Mouse (Mus musculus) cerebellum, adult 11 months (tissue): ENCODE data around the gene Amh.

Experiments used
- DNase-seq: peaks from one replicate; pipeline ENCODE4 v3.0.0; 2022

Gene Amh

GRCm38 (mm10) chr10:80790761-80791404, 14.2 kb upstream of the Amh start:
- DNase-seq = no peak

DNA sequence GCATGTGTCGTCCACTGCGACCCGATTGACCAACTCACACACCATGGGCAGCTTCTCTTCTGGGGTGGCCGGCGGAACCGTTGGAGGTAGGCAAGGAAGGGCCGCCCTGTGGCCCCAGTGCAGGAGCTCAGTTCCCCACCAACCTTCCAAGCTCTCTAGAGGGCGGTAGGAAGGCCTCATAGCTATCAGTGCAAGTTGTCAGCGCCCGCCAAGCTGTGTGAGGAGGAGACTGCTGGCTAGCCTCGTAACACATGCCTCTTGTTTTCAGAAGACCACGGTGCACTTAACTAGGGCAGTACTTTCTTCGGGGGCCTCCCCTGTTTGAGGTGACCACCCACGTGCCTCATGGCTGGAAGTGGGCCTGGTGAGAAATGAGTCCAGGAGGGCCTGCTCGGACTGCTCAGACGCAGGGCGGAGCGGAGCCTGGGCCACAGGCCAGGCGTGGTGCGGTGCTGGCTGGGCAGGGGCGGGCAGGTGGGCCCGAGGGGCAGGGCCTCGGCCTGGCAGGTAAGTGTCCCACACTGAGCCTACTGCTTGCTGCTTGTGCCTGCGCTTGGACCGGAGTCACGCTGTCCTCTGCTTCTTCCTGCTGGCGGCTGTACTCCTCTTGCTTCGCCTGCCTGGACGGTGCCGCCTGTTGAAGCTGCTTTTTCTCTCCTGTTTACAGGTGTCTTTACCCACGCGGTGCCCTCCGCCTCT, 13.4 kb upstream of the Amh start:
- peak; percentile 54 for DNase-seq

DNA sequence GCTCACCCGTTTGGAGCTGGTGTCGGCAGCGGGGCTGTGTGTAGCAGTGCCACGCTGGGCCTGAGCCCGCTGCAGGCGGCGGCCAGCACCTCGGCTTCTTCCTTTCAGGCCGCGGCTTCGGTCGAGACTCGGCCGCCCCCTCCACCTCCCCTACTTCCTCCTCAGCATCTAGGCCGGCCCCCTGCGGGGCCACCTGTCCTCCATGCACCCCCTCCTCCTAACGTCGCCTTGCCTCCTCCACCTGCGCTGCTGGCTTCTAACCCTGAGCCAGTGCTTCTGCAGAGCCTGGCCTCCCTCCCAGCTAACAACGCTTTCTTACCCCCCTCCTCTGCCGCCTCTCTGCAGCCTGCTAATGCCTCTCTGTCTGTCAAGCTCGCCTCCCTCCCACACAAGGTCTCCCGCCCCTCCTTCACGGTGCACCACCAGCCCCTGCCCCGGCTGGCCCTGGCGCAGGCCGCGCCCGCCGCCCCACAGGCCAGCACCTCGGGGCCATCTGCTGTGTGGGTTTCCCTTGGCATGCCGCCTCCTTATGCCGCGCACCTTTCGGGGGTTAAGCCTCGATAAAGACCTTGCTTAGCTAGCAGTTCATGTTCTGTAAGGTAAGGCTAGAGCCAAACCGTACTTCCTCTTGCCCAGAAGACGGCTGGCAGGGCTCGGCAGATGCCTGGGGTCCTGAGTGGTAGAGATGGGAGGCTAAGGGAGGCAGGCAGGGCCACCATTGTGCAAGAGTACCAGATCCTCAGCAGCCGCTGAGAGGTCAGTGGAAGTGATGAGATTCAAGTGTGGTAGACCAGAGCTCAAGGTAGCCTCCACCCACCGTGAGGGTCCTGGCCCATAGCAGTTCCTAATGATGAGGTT, 12.6 kb upstream of the Amh start:
- peak; percentile 72 for DNase-seq

DNA sequence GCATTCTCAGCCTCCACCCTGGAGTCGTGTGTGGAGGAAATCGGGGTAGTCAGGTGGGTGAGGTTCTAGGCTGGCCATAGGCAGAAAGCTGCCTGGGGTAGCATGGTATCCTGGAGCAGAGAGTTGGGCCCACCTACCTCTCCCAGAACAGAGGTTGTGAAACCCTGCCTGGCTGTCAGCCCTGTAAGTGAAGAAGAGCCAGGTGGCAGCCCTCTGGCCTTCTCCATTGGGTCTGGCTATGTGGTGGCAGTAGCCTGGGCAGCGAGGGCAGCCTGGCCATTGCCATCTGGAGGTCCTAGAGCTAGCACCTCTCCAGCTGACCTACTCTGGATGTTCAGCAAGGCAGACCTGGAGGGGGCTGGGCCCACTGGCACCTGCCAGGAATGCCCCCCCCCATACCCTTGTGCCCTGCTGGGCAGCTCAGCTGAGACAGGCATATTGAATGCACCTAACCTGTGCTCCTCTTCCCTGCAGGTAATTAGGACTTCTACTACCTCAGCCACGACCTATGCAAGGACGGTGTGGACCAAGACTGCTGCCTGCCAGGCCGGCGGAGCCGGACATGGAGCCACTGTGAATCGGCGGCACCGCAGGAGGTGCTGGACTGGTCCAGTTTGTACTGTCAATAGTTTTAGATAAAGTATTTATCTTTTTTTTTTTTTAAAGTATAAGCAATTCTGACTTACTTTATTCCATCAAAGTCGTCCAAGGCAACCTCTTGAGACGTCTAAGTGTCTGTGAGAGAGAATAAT, 11.8 kb upstream of the Amh start:
- DNase-seq = peak; percentile 67

GRCm38 (mm10) chr10:80793803-80794202, 11.2 kb upstream of the Amh start:
- no peak for DNase-seq

DNA sequence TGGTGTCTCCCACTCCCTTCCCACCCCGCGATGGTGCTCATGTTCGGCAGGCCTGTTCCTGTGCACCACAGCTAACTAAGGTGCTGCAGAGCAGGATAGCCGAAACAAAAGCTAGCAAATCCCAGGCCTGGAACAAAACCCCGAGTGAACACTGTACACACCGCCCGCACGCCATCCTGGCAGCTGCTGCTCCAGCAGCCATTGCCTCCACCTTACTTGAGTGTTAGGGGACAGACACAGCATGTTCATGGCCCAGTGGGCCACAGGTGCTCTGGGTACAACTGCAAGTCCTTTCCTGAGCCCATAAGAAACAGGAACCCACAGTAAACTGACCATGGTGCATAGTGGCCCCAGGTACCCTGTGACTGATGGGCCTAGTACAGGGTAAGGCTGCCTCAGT, 10.3 kb upstream of the Amh start:
- no peak for DNase-seq

GRCm38 (mm10) chr10:80796307-80796848, 8.7 kb upstream of the Amh start:
- no peak for DNase-seq

DNA sequence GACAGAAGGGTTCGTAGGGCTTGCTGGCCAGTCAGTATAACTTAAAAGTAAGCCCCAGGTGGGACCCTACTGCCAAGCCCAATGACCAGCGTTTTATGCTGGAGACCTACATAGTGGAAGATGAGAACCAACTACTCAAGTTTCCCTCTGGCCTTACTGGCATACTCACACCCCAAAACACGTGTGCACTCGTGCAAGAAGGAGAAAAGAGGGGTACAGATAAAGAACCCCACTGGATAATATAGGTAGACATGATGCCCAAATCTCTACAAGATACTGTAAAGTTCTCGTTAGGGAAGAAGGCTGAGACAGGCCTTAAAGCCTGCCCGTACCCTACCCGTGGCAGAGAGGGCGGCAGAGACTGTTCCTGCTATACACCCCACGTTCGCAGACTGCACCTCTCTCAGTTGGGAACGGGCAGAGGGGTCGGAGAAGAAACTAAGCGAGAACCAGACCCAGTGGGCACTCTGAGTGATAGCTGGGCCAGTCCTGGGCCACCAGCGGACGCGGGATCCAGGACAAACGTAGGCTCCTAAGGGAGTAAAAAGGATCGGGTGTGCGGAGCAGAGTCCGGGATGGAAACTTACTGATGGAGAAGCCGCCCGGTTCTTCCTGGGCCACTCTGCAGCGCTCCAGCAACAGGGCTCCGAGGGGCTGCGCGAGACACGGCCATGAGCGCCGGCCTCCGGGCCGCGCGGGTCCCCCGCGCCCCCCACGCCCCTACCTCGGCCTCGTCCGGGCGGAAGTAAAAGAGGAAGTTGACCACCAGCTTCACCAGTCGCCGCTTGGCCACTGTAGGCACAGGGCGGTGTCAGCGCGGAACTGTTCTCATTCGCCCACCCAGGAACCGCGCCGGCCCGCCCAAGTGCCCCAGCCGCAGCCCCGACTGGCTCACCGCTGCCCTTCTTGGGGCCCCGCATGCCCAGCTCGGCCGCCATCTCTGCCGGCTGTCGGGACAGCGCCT, 7.6 kb upstream of the Amh start:
- DNase-seq = no peak

GRCm38 (mm10) chr10:80798150-80799006, 6.7 kb upstream of the Amh start, which contains the start of the genes Sf3a2 and Plekhj1:
TSS of gene Sf3a2 (plus strand) at chr10:80798198.
TSS of gene Plekhj1 (minus strand) at chr10:80798626.
- peak; percentile 95 for DNase-seq

GRCm38 (mm10) chr10:80799070-80799566, 5.9 kb upstream of the Amh start:
- DNase-seq = no peak

DNA sequence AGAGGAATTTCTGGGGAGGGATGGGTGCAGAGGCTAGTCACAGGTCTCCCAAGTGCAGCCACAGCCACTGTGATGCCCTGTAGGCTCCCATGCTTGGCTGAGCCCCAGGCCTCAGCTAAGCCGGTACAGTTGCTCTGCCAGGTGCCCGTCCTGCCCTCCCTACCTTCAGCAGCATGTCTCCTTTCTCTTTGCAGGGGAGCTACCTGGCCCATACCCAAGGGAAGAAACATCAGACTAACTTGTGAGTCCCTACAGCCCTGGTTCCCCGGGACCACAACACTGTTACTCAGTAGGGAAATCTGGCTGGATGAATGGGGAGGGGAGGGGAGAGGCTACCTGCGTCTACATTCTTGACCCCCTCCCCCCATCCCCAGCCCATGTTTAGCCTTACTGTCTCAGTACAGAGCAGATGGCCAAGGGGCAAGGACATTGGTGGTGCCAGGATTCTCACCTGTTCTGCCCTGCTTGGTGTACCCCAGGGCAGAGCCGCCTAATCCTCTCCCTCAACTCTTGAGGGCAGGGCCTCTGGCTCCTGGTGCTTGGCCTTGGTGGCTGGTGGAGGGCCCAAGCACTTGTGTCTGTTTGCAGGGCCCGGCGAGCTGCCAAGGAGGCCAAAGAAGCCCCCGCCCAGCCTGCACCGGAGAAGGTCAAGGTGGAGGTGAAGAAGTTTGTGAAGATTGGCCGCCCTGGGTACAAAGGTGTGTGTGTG, 2.7 kb upstream of the Amh start:
- DNase-seq = no peak

GRCm38 (mm10) chr10:80802996-80803395, 2.0 kb upstream of the Amh start:
- DNase-seq = no peak

DNA sequence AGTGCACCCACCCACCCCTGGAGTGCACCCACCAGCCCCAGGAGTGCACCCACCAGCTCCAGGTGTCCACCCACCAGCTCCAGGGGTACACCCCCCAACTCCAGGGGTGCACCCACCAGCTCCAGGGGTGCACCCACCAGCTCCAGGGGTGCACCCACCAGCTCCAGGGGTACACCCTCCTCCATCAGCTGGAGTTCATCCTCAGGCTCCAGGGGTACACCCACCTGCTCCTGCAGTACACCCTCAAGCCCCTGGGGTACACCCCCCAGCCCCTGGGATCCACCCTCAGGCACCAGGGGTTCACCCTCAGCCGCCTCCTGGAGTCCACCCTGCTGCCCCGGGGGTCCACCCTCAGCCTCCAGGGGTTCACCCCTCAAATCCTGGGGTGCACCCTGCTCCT, 703 bp upstream of the Amh start:
- no peak for DNase-seq

DNA sequence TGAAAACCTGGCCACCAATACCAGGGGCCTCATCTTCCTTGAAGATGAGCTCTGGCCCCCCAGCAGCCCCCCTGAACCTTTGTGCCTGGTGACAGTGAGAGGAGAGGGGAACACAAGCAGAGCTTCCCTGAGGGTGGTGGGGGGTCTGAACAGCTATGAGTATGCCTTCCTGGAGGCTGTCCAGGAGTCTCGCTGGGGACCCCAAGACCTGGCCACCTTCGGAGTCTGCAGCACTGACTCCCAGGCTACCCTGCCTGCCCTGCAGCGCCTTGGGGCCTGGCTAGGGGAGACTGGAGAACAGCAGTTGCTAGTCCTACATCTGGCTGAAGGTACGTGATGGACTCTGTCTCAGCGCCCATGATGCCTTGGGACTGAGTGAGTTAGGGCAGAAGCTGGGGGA, 279 bp downstream of the Amh start:
- no peak for DNase-seq

- DNase-seq = peak; percentile 85
Measured at GRCm38 (mm10) chr10:80805925-80806324, 882 bp downstream of the Amh start.

DNA sequence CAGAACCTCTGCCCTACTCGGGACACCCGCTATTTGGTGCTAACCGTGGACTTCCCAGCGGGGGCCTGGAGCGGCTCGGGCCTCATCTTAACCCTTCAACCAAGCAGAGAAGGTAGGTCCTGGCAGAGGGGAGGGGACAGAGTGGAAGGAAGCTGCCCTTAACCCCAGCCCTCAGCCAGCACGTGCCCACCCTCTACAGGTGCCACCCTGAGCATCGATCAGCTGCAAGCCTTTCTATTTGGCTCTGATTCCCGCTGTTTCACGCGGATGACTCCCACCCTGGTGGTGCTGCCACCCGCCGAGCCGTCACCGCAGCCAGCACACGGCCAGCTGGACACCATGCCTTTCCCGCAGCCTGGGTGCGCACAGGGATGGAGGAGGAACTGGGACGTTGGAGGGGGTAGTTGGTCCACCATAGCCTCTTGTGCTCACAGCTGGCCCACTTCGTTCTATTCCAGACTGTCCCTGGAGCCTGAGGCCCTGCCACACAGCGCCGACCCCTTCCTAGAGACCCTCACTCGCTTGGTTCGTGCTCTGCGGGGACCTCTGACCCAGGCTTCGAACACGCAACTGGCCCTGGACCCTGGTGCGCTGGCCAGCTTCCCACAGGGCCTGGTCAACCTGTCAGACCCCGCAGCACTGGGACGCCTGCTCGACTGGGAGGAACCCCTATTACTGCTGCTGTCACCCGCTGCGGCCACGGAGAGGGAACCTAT, 1.5 kb downstream of the Amh start:
- DNase-seq = no peak

DNA sequence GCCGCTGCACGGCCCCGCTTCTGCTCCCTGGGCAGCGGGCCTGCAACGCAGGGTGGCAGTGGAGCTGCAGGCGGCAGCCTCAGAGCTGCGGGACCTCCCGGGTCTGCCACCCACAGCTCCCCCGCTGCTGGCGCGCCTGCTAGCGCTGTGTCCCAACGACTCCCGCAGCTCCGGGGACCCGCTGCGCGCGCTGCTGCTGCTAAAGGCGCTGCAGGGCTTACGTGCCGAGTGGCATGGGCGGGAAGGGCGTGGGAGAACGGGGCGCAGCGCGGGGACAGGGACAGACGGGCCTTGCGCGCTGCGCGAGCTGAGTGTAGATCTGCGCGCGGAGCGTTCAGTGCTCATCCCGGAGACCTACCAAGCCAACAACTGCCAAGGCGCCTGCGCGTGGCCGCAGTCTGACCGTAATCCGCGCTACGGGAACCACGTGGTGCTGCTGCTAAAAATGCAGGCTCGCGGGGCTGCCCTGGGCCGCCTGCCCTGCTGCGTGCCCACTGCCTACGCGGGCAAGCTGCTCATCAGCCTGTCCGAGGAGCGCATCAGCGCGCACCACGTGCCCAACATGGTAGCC, 2.1 kb downstream of the Amh start:
- DNase-seq = peak; percentile 85
